Mouse (Mus musculus) liver, postnatal 0 days (tissue): Measurements from ENCODE around the gene Nup214. TPM values are rescaled to one million over a fixed set of nuclear protein-coding genes. Genes with fewer than 3 reads are reported as not detected.

Experiments used
- ATAC-seq: fragments of 200-750 bp; cut with Nextera tagmentation; 2 replicates; pipeline ENCODE4 v1.8.0; 2017; ENCODE audit warnings: mild to moderate bottlenecking, moderate library complexity
- DNase-seq: peaks from one replicate; pipeline ENCODE4 v3.0.0-alpha.2; 2016
- H3K27ac ChIP-seq: fragments of 300-500 bp; sonication (generic); 2 replicates; pipeline ENCODE4 v1.5.1; 2014; ENCODE audit warnings: antibody characterized with exemption, moderate library complexity, mild to moderate bottlenecking, low read depth
- H3K27me3 ChIP-seq: fragments of 300-500 bp; sonication (generic); 2 replicates; pipeline ENCODE4 v1.6.1; 2014; ENCODE audit warnings: low read length, control low read depth, mixed read lengths; ENCODE audit not compliant: insufficient read depth
- H3K36me3 ChIP-seq: fragments of 300-500 bp; sonication (generic); replicated peaks from 2 replicates; pipeline ENCODE4 v1.6.1; 2014; ENCODE audit warnings: mild to moderate bottlenecking, control low read depth, low read length, moderate library complexity, mixed read lengths; ENCODE audit not compliant: insufficient read depth
- H3K4me1 ChIP-seq: fragments of 300-500 bp; sonication (generic); 2 replicates; pipeline ENCODE4 v1.6.1; 2014; ENCODE audit warnings: antibody characterized with exemption, mild to moderate bottlenecking, control low read depth; ENCODE audit not compliant: insufficient read depth
- H3K4me2 ChIP-seq: fragments of 300-500 bp; sonication (generic); 2 replicates; pipeline ENCODE4 v1.6.1; 2014; ENCODE audit warnings: low read depth, mild to moderate bottlenecking, low read length, moderate library complexity, mixed read lengths
- H3K4me3 ChIP-seq: fragments of 300-500 bp; sonication (generic); 2 replicates; pipeline ENCODE4 v1.5.1; 2014; ENCODE audit warnings: low read depth, low read length
- H3K9ac ChIP-seq: fragments of 300-500 bp; sonication (generic); replicated peaks from 2 replicates; pipeline ENCODE4 v1.6.1; 2014; ENCODE audit warnings: mild to moderate bottlenecking, moderate library complexity
- H3K9me3 ChIP-seq: fragments of 300-500 bp; sonication (generic); 2 replicates; pipeline ENCODE4 v1.6.1; 2016; ENCODE audit warnings: mild to moderate bottlenecking, control low read depth, low read length, mixed read lengths
- CTCF ChIP-seq: sonication (generic); IDR thresholded peaks from 2 replicates; pipeline ENCODE4 v1.5.1; 2016; ENCODE audit warnings: antibody characterized with exemption, low read depth
- EP300 ChIP-seq: IDR thresholded peaks from 2 replicates; pipeline ENCODE4 v1.6.1; 2016; ENCODE audit warnings: antibody characterized with exemption, low read depth, mild to moderate bottlenecking
- WGBS: fragments of 180-500 bp; shearing (Covaris S2); extraction: QIAGEN DNeasy Blood & Tissue Kit; methylation state at CpG from one replicate; pipeline ENCODE4 v1.1.7; 2014; ENCODE audit not compliant: insufficient replicate concordance; 5-methylcytosine and 5-hydroxymethylcytosine counted together
- microRNA-seq: library from miRNA; unstranded; fragments of <30 nt; microRNA quantifications from one replicate; pipeline ENCODE4, GENCODE M21; 2016
- polyA plus RNA-seq: library from polyadenylated mRNA; unstranded; fragments of >200 nt; fragmentation: Nextera tagmentation; extraction: Ambion mirVana; gene quantifications from 2 replicates; pipeline ENCODE4 v1.2.1, GENCODE M21; 2015

Nup214 gene
- polyA plus RNA-seq, 1 experiment from 2014 or later, result 31.2 TPM

DNA sequence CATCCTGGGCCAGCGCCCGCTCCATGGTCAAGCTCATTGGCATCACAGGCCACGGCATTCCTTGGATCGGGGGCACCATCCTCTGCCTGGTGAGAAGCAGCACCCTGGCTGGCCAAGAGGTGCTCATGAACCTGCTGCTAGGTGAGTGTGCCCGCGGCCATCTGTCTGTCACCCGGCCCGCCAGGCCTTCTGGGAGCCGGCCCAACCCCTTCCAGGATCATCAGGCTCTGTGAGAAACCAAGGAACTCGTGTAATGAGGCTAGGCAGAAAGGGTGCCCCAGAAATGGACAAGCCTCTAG is 121.8 kb downstream of the Nup214 start:
- TF ChIP-seq CTCF (no peak), EP300 (no peak)
- Histone ChIP-seq H3K9ac (peak overlapping the region; percentile 62), H3K9me3 (no peaks in the 10 kb centered on the region), H3K27ac (no peak overlapping the region), H3K4me2 (peak overlapping the region; percentile 64), H3K36me3 (0 out of 2 replicates have a peak, but pooled peaks cover 3% of the 10 kb centered on the region), H3K27me3 (no peaks in the 10 kb centered on the region), H3K4me3 (peak overlapping the region; percentile 25; the same call in 1 of the 2 replicates), H3K4me1 (peaks cover 13% of the 10 kb centered on the region)
- DNase-seq (no peak), ATAC-seq (no peak)
- WGBS, result 87% methylated on average over 10 of the region's 10 CpGs

DNA sequence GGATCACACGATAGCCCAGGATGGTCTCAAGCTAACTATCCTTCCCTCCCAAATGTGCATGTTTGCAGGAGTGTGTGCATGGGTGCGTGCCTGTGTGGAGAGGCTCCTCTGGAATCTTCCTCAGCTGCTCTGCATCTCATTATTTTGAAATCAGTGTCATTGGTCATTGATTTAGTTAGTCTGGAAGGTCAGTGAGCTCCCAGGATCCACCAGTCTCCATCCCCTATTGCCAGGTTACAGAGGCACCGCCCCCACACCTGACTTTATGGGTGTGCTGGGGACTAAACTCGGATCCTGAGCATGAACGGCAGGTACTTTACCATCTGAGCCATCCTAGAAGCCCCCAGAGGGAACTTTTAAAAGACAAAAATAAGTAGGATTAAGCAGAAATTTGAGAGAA is 128.7 kb downstream of the Nup214 start:
- TF ChIP-seq CTCF (no peak), EP300 (no peak)
- H3K4me2 ChIP-seq, result no peak overlapping the region
- DNase-seq (no peak), ATAC-seq (no peak)
- H3K36me3 ChIP-seq, result 0 out of 2 replicates have a peak, but pooled peaks cover 3% of the 10 kb centered on the region
- H3K9ac ChIP-seq, result no peak overlapping the region
- no peak overlapping the region for H3K4me3 ChIP-seq
- WGBS, result 66% methylated on average over 5 of the region's 5 CpGs
- no peak overlapping the region for H3K27ac ChIP-seq
- H3K4me1 ChIP-seq, result peaks cover 2% of the 10 kb centered on the region; the same call in 1 of the 2 replicates
- no peaks in the 10 kb centered on the region for H3K27me3 ChIP-seq
- H3K9me3 ChIP-seq, result no peaks in the 10 kb centered on the region

DNA sequence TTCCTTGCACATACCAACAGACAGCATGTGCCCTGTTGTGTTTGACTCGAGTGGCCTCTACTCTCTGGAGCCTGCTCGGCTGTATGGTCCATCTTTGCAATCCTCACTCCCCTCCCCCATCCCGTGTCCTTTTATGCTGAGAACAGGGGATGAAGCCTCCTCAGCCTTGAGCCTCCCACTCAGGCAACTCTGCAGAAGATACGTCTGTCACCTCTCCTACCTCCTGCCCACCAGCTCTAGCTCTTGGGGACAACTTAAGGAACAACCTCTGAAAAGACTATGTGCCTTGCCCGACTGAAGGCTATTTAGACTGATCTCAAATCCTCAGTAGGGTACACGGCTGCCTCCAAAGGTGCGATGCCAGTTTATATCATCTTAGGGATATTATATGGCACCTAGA is 129.3 kb downstream of the Nup214 start:
- H3K27me3 ChIP-seq, result no peaks in the 10 kb centered on the region
- ATAC-seq, result no peak
- no peak for DNase-seq
- H3K36me3 ChIP-seq, result 0 out of 2 replicates have a peak, but pooled peaks cover 3% of the 10 kb centered on the region
- no peaks in the 10 kb centered on the region for H3K9me3 ChIP-seq
- no peak overlapping the region for H3K9ac ChIP-seq
- TF ChIP-seq EP300, result no peak
- no peak for TF ChIP-seq CTCF
- no peak overlapping the region for H3K27ac ChIP-seq
- no peak overlapping the region for H3K4me2 ChIP-seq
- WGBS, result 74% methylated on average over 7 of the region's 7 CpGs
- peaks cover 2% of the 10 kb centered on the region; the same call in 1 of the 2 replicates for H3K4me1 ChIP-seq
- H3K4me3 ChIP-seq, result no peak overlapping the region

Small RNA genes within 50 kb of the gene (microRNA-seq; reads per million reads assigned to microRNA genes)
- gene Mir7674, result 1.6 reads per million

Other genes starting within 250 kb of the Nup214 start
- 0.07 and 0.08 TPM in 2 replicates for gene Qrfp, start 163.9 kb upstream of the Nup214 start, polyA plus RNA-seq
- not detected in 2 replicates for gene Fibcd1, start 128.4 kb upstream of the Nup214 start, polyA plus RNA-seq
- gene Lamc3, start 87.1 kb upstream of the Nup214 start, polyA plus RNA-seq, result 0.02 TPM in 1 of 2 replicates, not detected in the other
- gene Aif1l, start 24.3 kb upstream of the Nup214 start, polyA plus RNA-seq, result 0.39 and 0.94 TPM in 2 replicates
- 3.8 and 4.3 TPM in 2 replicates for gene Fam78a, start 110.4 kb downstream of the Nup214 start, polyA plus RNA-seq
- 1.6 and 1.7 TPM in 2 replicates for gene Plpp7, start 121.1 kb downstream of the Nup214 start, polyA plus RNA-seq
- 7.5 and 8.4 TPM in 2 replicates for gene Prrc2b, start 176.6 kb downstream of the Nup214 start, polyA plus RNA-seq